25 mouse cellular contexts compared by ENCODE assay signal in genomic region chr5:126093196-126093595, GRCm38 (mm10).
DNase-seq lines count a peak whose midpoint lies in the region; ATAC-seq and TF ChIP-seq lines count a peak whose summit lies in the region.
"Had no signal": no experiment of that assay in that cellular context is flagged by ENCODE, and none has a peak within 500 bp of the region (broad histone marks: within the 10 kb centered on the region; RNA-seq: fewer than 3 reads in every experiment).

No protein-coding gene starts in this region.

- H3K36me3 ChIP-seq in hindbrain, embryonic 11.5 days (ENCODE audit: control insufficient read depth, insufficient read depth, low read length), result no peaks in the 10 kb centered on the region
- no peaks in the 10 kb centered on the region for H3K36me3 ChIP-seq in hindbrain, embryonic 12.5 days
- H3K36me3 ChIP-seq in lung, embryonic 14.5 days (ENCODE audit: insufficient read depth), result no peaks in the 10 kb centered on the region
- H3K36me3 ChIP-seq: embryonic facial prominence, embryonic 10.5 days; limb, embryonic 12.5 days; midbrain, embryonic 13.5 days; neural tube, embryonic 12.5 days; stomach, embryonic 15.5 days had no signal

- no peak overlapping the region for H3K9ac ChIP-seq in hindbrain, embryonic 11.5 days (ENCODE audit: low read depth, low read length)
- no peak overlapping the region for H3K9ac ChIP-seq in hindbrain, embryonic 12.5 days
- no peak overlapping the region for H3K9ac ChIP-seq in lung, embryonic 14.5 days
- H3K9ac ChIP-seq: limb, embryonic 12.5 days; midbrain, embryonic 13.5 days; neural tube, embryonic 12.5 days; stomach, embryonic 15.5 days had no signal

- TF ChIP-seq CTCF in lung, embryonic 14.5 days (IDR thresholded peaks at IDR 0.05; ENCODE audit: low read depth), result peak; percentile 20; the same call in 1 of the 2 replicates
- peak; percentile 36; the same call in 1 of the 2 replicates for TF ChIP-seq CTCF in brain, embryonic 14.5 days (IDR thresholded peaks at IDR 0.05; ENCODE audit: borderline replicate concordance, extremely low read depth, insufficient read depth, insufficient read length)

- ATAC-seq in hindbrain, embryonic 11.5 days (ENCODE audit: low FRiP score), result no peak
- ATAC-seq in hindbrain, embryonic 12.5 days (ENCODE audit: low FRiP score), result no peak
- ATAC-seq in lung, embryonic 14.5 days (ENCODE audit: insufficient read depth), result no peak
- ATAC-seq: CD4-positive, CD25-positive, alpha-beta regulatory T cell, adult 4 months; forebrain, embryonic 16.5 days; midbrain, embryonic 13.5 days had no signal

- 92% methylated on average over 5 of the region's 5 CpGs for WGBS in hindbrain, embryonic 11.5 days
- WGBS in hindbrain, embryonic 12.5 days, result 86% methylated on average over 5 of the region's 5 CpGs
- 77% methylated on average over 5 of the region's 5 CpGs for WGBS in lung, embryonic 14.5 days

- H3K27ac ChIP-seq in hindbrain, embryonic 11.5 days (ENCODE audit: low read depth, low read length), result no peak overlapping the region
- H3K27ac ChIP-seq in hindbrain, embryonic 12.5 days, result no peak overlapping the region
- no peak overlapping the region for H3K27ac ChIP-seq in lung, embryonic 14.5 days (ENCODE audit: low read depth)
- H3K27ac ChIP-seq: embryonic facial prominence, embryonic 10.5 days; limb, embryonic 12.5 days; midbrain, embryonic 13.5 days; neural tube, embryonic 12.5 days; stomach, embryonic 15.5 days had no signal

- peak; percentile 10 for DNase-seq in hindbrain, embryonic 11.5 days (ENCODE audit: low spot score)
- no peak for DNase-seq in lung, embryonic 14.5 days
- no peak for DNase-seq in lung, postnatal 36 days
- DNase-seq in ES-CJ7 (ENCODE audit: low read depth, low spot score), result peak; percentile 69
- no peak for DNase-seq in brain, embryonic 14.5 days (ENCODE audit: low read depth)
- DNase-seq in c-Kit-positive CD71-positive TER-119-positive erythroid progenitor cells, embryonic 14.5 days (ENCODE audit: low spot score), result no peak
- DNase-seq in right cerebral cortex, postnatal 4 days, result no peak
- DNase-seq: adrenal gland, postnatal 36 days; cerebellum, adult 11-12 months; gastrocnemius, postnatal 25 days; kidney, adult 18-20 months; kidney, postnatal 10 days; lung, adult 2 months; right cerebral cortex, adult 18-20 months had no signal

- no peak overlapping the region for H3K4me2 ChIP-seq in hindbrain, embryonic 11.5 days (replicated peaks; ENCODE audit: low read depth, low read length)
- no peak overlapping the region for H3K4me2 ChIP-seq in hindbrain, embryonic 12.5 days (replicated peaks)
- no peak overlapping the region for H3K4me2 ChIP-seq in lung, embryonic 14.5 days
- H3K4me2 ChIP-seq: heart, embryonic 11.5 days; limb, embryonic 12.5 days; liver, embryonic 11.5 days; midbrain, embryonic 13.5 days; neural tube, embryonic 12.5 days; stomach, embryonic 15.5 days had no signal

- H3K9me3 ChIP-seq in hindbrain, embryonic 11.5 days (ENCODE audit: control insufficient read depth, low read length), result no peaks in the 10 kb centered on the region
- H3K9me3 ChIP-seq in hindbrain, embryonic 12.5 days (replicated peaks), result no peaks in the 10 kb centered on the region
- H3K9me3 ChIP-seq in lung, embryonic 14.5 days (ENCODE audit: low read depth, low read length), result no peaks in the 10 kb centered on the region
- H3K9me3 ChIP-seq: embryonic facial prominence, embryonic 10.5 days; limb, embryonic 12.5 days; midbrain, embryonic 13.5 days; neural tube, embryonic 12.5 days; stomach, embryonic 15.5 days had no signal

- no peaks in the 10 kb centered on the region for H3K27me3 ChIP-seq in hindbrain, embryonic 11.5 days (ENCODE audit: control insufficient read depth, insufficient read depth, low read length)
- no peaks in the 10 kb centered on the region for H3K27me3 ChIP-seq in hindbrain, embryonic 12.5 days
- no peaks in the 10 kb centered on the region for H3K27me3 ChIP-seq in lung, embryonic 14.5 days (ENCODE audit: insufficient read depth, low read length)
- H3K27me3 ChIP-seq: limb, embryonic 12.5 days; megakaryocyte, embryonic 14.5 days; midbrain, embryonic 13.5 days; neural tube, embryonic 12.5 days; stomach, embryonic 15.5 days had no signal

- TF ChIP-seq POLR2A in brain, embryonic 14.5 days (IDR thresholded peaks at IDR 0.05; ENCODE audit: borderline replicate concordance, extremely low read depth, insufficient read depth, insufficient read length, poor library complexity, severe bottlenecking), result no peak

- H3K4me3 ChIP-seq in hindbrain, embryonic 11.5 days (ENCODE audit: low read depth, low read length), result no peak overlapping the region
- H3K4me3 ChIP-seq in hindbrain, embryonic 12.5 days, result no peak overlapping the region
- H3K4me3 ChIP-seq in lung, embryonic 14.5 days (ENCODE audit: low read depth, low read length), result no peak overlapping the region
- H3K4me3 ChIP-seq: embryonic facial prominence, embryonic 10.5 days; limb, embryonic 12.5 days; megakaryocyte, embryonic 14.5 days; midbrain, embryonic 13.5 days; neural tube, embryonic 12.5 days; stomach, embryonic 15.5 days had no signal

- H3K4me1 ChIP-seq in hindbrain, embryonic 11.5 days (replicated peaks; ENCODE audit: control insufficient read depth, insufficient read depth, low read length), result no peaks in the 10 kb centered on the region
- H3K4me1 ChIP-seq in hindbrain, embryonic 12.5 days, result no peaks in the 10 kb centered on the region
- no peaks in the 10 kb centered on the region for H3K4me1 ChIP-seq in lung, embryonic 14.5 days (ENCODE audit: insufficient read depth)
- H3K4me1 ChIP-seq: embryonic facial prominence, embryonic 10.5 days; limb, embryonic 12.5 days; megakaryocyte, embryonic 14.5 days; neural tube, embryonic 12.5 days; stomach, embryonic 15.5 days had no signal

Comparison
In these comparisons a context has a peak if more than half of its experiments do, and no peak if none do; other contexts are left out.
1. DNase-seq: peak in hindbrain, embryonic 11.5 days (single experiment) and ES-CJ7 (single experiment); none in lung, embryonic 14.5 days (single experiment), lung, postnatal 36 days (single experiment), brain, embryonic 14.5 days (single experiment), c-Kit-positive CD71-positive TER-119-positive erythroid progenitor cells, embryonic 14.5 days (single experiment) and right cerebral cortex, postnatal 4 days (single experiment).